ENCODE assay signal across 34 mouse cellular contexts in the genomic region with DNA sequence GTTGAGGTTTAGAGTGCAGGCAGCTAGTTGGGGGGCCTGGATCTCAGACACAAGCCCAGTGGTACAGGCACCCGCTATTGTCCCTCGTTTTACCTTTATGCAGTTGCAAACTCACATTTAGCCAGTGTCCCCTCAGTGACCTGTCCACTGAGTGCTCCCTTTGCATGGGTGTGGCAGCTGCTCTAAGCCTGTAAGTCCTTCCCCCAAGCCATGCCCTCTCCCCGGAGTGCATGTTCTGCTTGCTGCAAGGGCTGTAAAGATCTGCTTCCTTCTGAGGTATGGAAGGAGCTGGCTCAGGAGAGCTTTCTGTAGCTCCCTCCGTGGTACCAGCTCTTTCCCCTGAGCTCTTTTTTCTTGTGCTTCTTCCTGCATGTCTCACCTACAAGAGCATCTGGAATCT. TPM values are rescaled to one million over a fixed set of nuclear protein-coding genes. Genes with fewer than 3 reads are reported as not detected.
DNase-seq lines count a peak whose midpoint lies in the region; ATAC-seq and TF ChIP-seq lines count a peak whose summit lies in the region.
"Had no signal": no experiment of that assay in that cellular context is flagged by ENCODE, and none has a peak within 500 bp of the region (broad histone marks: within the 10 kb centered on the region; RNA-seq: fewer than 3 reads in every experiment).

No protein-coding gene starts in this region.

- no peak overlapping the region for H3K27ac ChIP-seq in liver, embryonic 15.5 days (replicated peaks)
- H3K27ac ChIP-seq in liver, embryonic 12.5 days, result no peak overlapping the region
- peak overlapping the region; percentile 78 for H3K27ac ChIP-seq in bone marrow, adult 2 months (ENCODE audit: control insufficient read depth, insufficient read depth, low read depth, low read length, poor library complexity)
- no peak overlapping the region for H3K27ac ChIP-seq in forebrain, embryonic 14.5 days (ENCODE audit: low read depth, low read length)
- H3K27ac ChIP-seq: embryonic facial prominence, embryonic 12.5 days; forebrain, embryonic 12.5 days; kidney, embryonic 15.5 days; lung, embryonic 15.5 days; midbrain, embryonic 15.5 days had no signal

- WGBS in liver, embryonic 15.5 days (ENCODE audit: insufficient replicate concordance), result 49% methylated on average over 4 of the region's 4 CpGs
- WGBS in liver, embryonic 12.5 days (ENCODE audit: insufficient replicate concordance), result 54% methylated on average over 4 of the region's 4 CpGs
- 42% methylated on average over 4 of the region's 4 CpGs for WGBS in bone marrow, adult 2 months
- 81% methylated on average over 4 of the region's 4 CpGs for WGBS in forebrain, embryonic 14.5 days

- 0 out of 2 replicates have a peak overlapping the region, but pooled peaks have one; percentile 15 for H3K4me2 ChIP-seq in liver, embryonic 15.5 days
- no peak overlapping the region for H3K4me2 ChIP-seq in liver, embryonic 12.5 days
- no peak overlapping the region for H3K4me2 ChIP-seq in forebrain, embryonic 14.5 days (ENCODE audit: low read length)
- H3K4me2 ChIP-seq: embryonic facial prominence, embryonic 12.5 days; forebrain, embryonic 12.5 days; heart, embryonic 12.5 days; kidney, embryonic 15.5 days; lung, embryonic 15.5 days; midbrain, embryonic 15.5 days had no signal

- no peak for ATAC-seq in liver, embryonic 15.5 days (ENCODE audit: insufficient read depth)
- no peak for ATAC-seq in liver, embryonic 12.5 days
- peak; percentile 61 for ATAC-seq in megakaryocyte, adult 5-6 weeks (ENCODE audit: poor library complexity, severe bottlenecking)
- ATAC-seq in forebrain, embryonic 14.5 days, result no peak
- ATAC-seq: activated CD4-positive, CD25-positive, alpha-beta regulatory T cell, adult 4 months; intestine, postnatal 0 days; midbrain, embryonic 15.5 days had no signal

- H3K9me3 ChIP-seq in liver, embryonic 15.5 days (replicated peaks), result no peaks in the 10 kb centered on the region
- no peaks in the 10 kb centered on the region for H3K9me3 ChIP-seq in liver, embryonic 12.5 days (replicated peaks)
- H3K9me3 ChIP-seq in forebrain, embryonic 14.5 days (replicated peaks; ENCODE audit: control insufficient read depth, low read length), result no peaks in the 10 kb centered on the region
- H3K9me3 ChIP-seq: embryonic facial prominence, embryonic 12.5 days; forebrain, embryonic 12.5 days; heart, embryonic 12.5 days; kidney, embryonic 15.5 days; lung, embryonic 15.5 days; midbrain, embryonic 15.5 days had no signal

- peak overlapping the region; percentile 18 for H3K4me3 ChIP-seq in liver, embryonic 15.5 days (replicated peaks)
- H3K4me3 ChIP-seq in liver, embryonic 12.5 days, result no peak overlapping the region
- H3K4me3 ChIP-seq in bone marrow, adult 2 months (replicated peaks; ENCODE audit: control insufficient read depth, low read depth, low read length), result peak overlapping the region; percentile 80
- H3K4me3 ChIP-seq in forebrain, embryonic 14.5 days (ENCODE audit: low read depth, low read length), result no peak overlapping the region
- H3K4me3 ChIP-seq: embryonic facial prominence, embryonic 12.5 days; erythroblast, embryonic 14.5 days; forebrain, embryonic 12.5 days; heart, embryonic 12.5 days; kidney, embryonic 15.5 days; lung, embryonic 15.5 days; midbrain, embryonic 15.5 days had no signal

- TF ChIP-seq POLR2A in bone marrow, adult 2 months (IDR thresholded peaks at IDR 0.05; ENCODE audit: borderline replicate concordance, control insufficient read depth, low read depth, low read length), result no peak

- H3K36me3 ChIP-seq in liver, embryonic 15.5 days (replicated peaks), result no peaks in the 10 kb centered on the region
- no peaks in the 10 kb centered on the region for H3K36me3 ChIP-seq in liver, embryonic 12.5 days
- H3K36me3 ChIP-seq in forebrain, embryonic 14.5 days (ENCODE audit: control insufficient read depth, insufficient read depth, low read length), result no peaks in the 10 kb centered on the region
- H3K36me3 ChIP-seq: embryonic facial prominence, embryonic 12.5 days; forebrain, embryonic 12.5 days; heart, embryonic 12.5 days; kidney, embryonic 15.5 days; lung, embryonic 15.5 days; midbrain, embryonic 15.5 days had no signal

- no peak for TF ChIP-seq CTCF in bone marrow, adult 2 months (IDR thresholded peaks at IDR 0.05; ENCODE audit: control insufficient read depth, insufficient read depth, low read length)

- peak; percentile 25 for DNase-seq in 3134 (ENCODE audit: extremely low read depth, insufficient read length, low spot score)
- no peak for DNase-seq in right cerebral cortex, adult 2 months (ENCODE audit: low spot score in 2 of 2)
- no peak for DNase-seq in adrenal gland, postnatal 4 days (ENCODE audit: low spot score in 2 of 2)
- no peak for DNase-seq in forebrain, embryonic 14.5 days (ENCODE audit: low spot score)
- DNase-seq: adrenal gland, adult 8-10 months; cerebellum, postnatal 14 days; heart, postnatal 10 days; kidney, postnatal 36 days; layer of hippocampus, postnatal 36 days; right cerebral cortex, adult 18-20 months; spleen, adult 18-20 months had no signal

- peaks cover 6% of the 10 kb centered on the region for H3K4me1 ChIP-seq in liver, embryonic 15.5 days (replicated peaks)
- H3K4me1 ChIP-seq in liver, embryonic 12.5 days, result 0 out of 2 replicates have a peak, but pooled peaks cover 7% of the 10 kb centered on the region
- peaks cover 4% of the 10 kb centered on the region; the same call in 1 of the 2 replicates for H3K4me1 ChIP-seq in bone marrow, adult 2 months (ENCODE audit: control insufficient read depth, insufficient read depth, low read length)
- no peaks in the 10 kb centered on the region for H3K4me1 ChIP-seq in forebrain, embryonic 14.5 days (ENCODE audit: control insufficient read depth, insufficient read depth, low read length)
- H3K4me1 ChIP-seq: embryonic facial prominence, embryonic 12.5 days; forebrain, embryonic 12.5 days; kidney, embryonic 15.5 days; lung, embryonic 15.5 days; midbrain, embryonic 15.5 days had no signal

- H3K9ac ChIP-seq in liver, embryonic 15.5 days, result no peak overlapping the region
- no peak overlapping the region for H3K9ac ChIP-seq in liver, embryonic 12.5 days
- H3K9ac ChIP-seq in forebrain, embryonic 14.5 days (ENCODE audit: low read length), result no peak overlapping the region
- H3K9ac ChIP-seq: embryonic facial prominence, embryonic 12.5 days; forebrain, embryonic 12.5 days; heart, embryonic 12.5 days; kidney, embryonic 15.5 days; lung, embryonic 15.5 days; midbrain, embryonic 15.5 days had no signal

- H3K27me3 ChIP-seq in liver, embryonic 15.5 days, result no peaks in the 10 kb centered on the region
- H3K27me3 ChIP-seq in liver, embryonic 12.5 days (replicated peaks), result 0 out of 2 replicates have a peak, but pooled peaks cover 4% of the 10 kb centered on the region
- H3K27me3 ChIP-seq in forebrain, embryonic 14.5 days (replicated peaks; ENCODE audit: control insufficient read depth, insufficient read depth, low read length), result no peaks in the 10 kb centered on the region
- H3K27me3 ChIP-seq: embryonic facial prominence, embryonic 12.5 days; forebrain, embryonic 12.5 days; heart, embryonic 12.5 days; kidney, embryonic 15.5 days; lung, embryonic 15.5 days; midbrain, embryonic 15.5 days had no signal

RNA-seq across cellular contexts. Expression of a gene that starts 0.6 kb away (rescaled TPM):
- 1.3 and 1.5 TPM in 2 replicates for polyA plus RNA-seq in liver, embryonic 15.5 days (2015; fragmentation: Nextera tagmentation; extraction: Ambion mirVana)
- 0.39 and 0.67 TPM in 2 replicates for polyA plus RNA-seq in liver, embryonic 12.5 days (2016; fragmentation: Nextera tagmentation; extraction: Ambion mirVana)
- 3.1 and 17.5 TPM in 2 replicates for polyA plus RNA-seq in bone marrow, adult 2 months (2011; ENCODE audit: insufficient read depth, insufficient read length, low replicate concordance, missing spikeins)
- 107 TPM in 2 replicates for total RNA-seq in megakaryocyte, adult 5-6 weeks (2015)
- 82.9 and 97.3 TPM in 2 replicates for total RNA-seq in megakaryocyte, adult 5-6 weeks (2017)
- under 1 TPM; 0.73 to 0.76 TPM for total RNA-seq in adrenal gland, postnatal 4 days (2021)
- 0.07 TPM in 1 of 2 replicates, not detected in the other for polyA plus RNA-seq in forebrain, embryonic 14.5 days (2014; fragmentation: Nextera tagmentation; extraction: Ambion mirVana)
- total RNA-seq: layer of hippocampus, postnatal 36 days; left cerebral cortex, postnatal 14 days; MEL had no signal
- polyA plus RNA-seq: erythroblast, embryonic 14.5 days; forebrain, embryonic 12.5 days; midbrain, embryonic 15.5 days; neural tube, embryonic 14.5 days had no signal

RNA-seq across cellular contexts. Expression of a gene that starts 35.4 kb away (rescaled TPM):
- not detected in 2 replicates for polyA plus RNA-seq in liver, embryonic 15.5 days (2015; fragmentation: Nextera tagmentation; extraction: Ambion mirVana)
- polyA plus RNA-seq in liver, embryonic 12.5 days (2016; fragmentation: Nextera tagmentation; extraction: Ambion mirVana), result not detected in 2 replicates
- 4.0 and 12.7 TPM in 2 replicates for polyA plus RNA-seq in bone marrow, adult 2 months (2011; ENCODE audit: insufficient read depth, insufficient read length, low replicate concordance, missing spikeins)
- total RNA-seq in megakaryocyte, adult 5-6 weeks (2015), result 8.6 and 13.3 TPM in 2 replicates
- total RNA-seq in megakaryocyte, adult 5-6 weeks (2017), result 1.3 and 3.1 TPM in 2 replicates
- total RNA-seq in adrenal gland, postnatal 4 days (2021), result not detected
- not detected in 2 replicates for polyA plus RNA-seq in forebrain, embryonic 14.5 days (2014; fragmentation: Nextera tagmentation; extraction: Ambion mirVana)
- total RNA-seq: adrenal gland, adult 8-10 months; gastrocnemius, adult 8-10 months; granulocyte monocyte progenitor cell, adult 5-6 weeks; heart, postnatal 10 days; layer of hippocampus, adult 8-10 months; layer of hippocampus, postnatal 36 days; left cerebral cortex, postnatal 14 days; MEL had no signal
- polyA plus RNA-seq: activated CD4-positive, CD25-positive, alpha-beta regulatory T cell, adult 4 months; C2C12; embryonic facial prominence, embryonic 12.5 days; erythroblast, embryonic 14.5 days; forebrain, embryonic 12.5 days; heart, embryonic 12.5 days; hindbrain, embryonic 11.5 days; intestine, postnatal 0 days; kidney, embryonic 15.5 days; limb, embryonic 14.5 days; lung, embryonic 15.5 days; midbrain, embryonic 15.5 days; neural tube, embryonic 14.5 days; testis, adult 2 months had no signal

RNA-seq across cellular contexts. Expression of a gene that starts 43.8 kb away (rescaled TPM):
- polyA plus RNA-seq in liver, embryonic 15.5 days (2015; fragmentation: Nextera tagmentation; extraction: Ambion mirVana), result 7.3 and 7.8 TPM in 2 replicates
- polyA plus RNA-seq in liver, embryonic 12.5 days (2016; fragmentation: Nextera tagmentation; extraction: Ambion mirVana), result 3.7 and 4.6 TPM in 2 replicates
- polyA plus RNA-seq in bone marrow, adult 2 months (2011; ENCODE audit: insufficient read depth, insufficient read length, low replicate concordance, missing spikeins), result 4.7 and 15.1 TPM in 2 replicates
- total RNA-seq in megakaryocyte, adult 5-6 weeks (2015), result 38.1 and 38.5 TPM in 2 replicates
- 71.1 and 83.8 TPM in 2 replicates for total RNA-seq in megakaryocyte, adult 5-6 weeks (2017)
- 1 to 10 TPM; 1.9 to 3.3 TPM for total RNA-seq in adrenal gland, postnatal 4 days (2021)
- 0.73 and 1.0 TPM in 2 replicates for polyA plus RNA-seq in forebrain, embryonic 14.5 days (2014; fragmentation: Nextera tagmentation; extraction: Ambion mirVana)
- total RNA-seq: MEL had no signal
- polyA plus RNA-seq: erythroblast, embryonic 14.5 days had no signal

RNA-seq across cellular contexts. Expression of a gene that starts 56.1 kb away (rescaled TPM):
- 1.2 and 1.3 TPM in 2 replicates for polyA plus RNA-seq in liver, embryonic 15.5 days (2015; fragmentation: Nextera tagmentation; extraction: Ambion mirVana)
- 0.48 and 0.67 TPM in 2 replicates for polyA plus RNA-seq in liver, embryonic 12.5 days (2016; fragmentation: Nextera tagmentation; extraction: Ambion mirVana)
- 5.2 and 10.5 TPM in 2 replicates for polyA plus RNA-seq in bone marrow, adult 2 months (2011; ENCODE audit: insufficient read depth, insufficient read length, low replicate concordance, missing spikeins)
- 28.7 and 33.7 TPM in 2 replicates for total RNA-seq in megakaryocyte, adult 5-6 weeks (2015)
- total RNA-seq in megakaryocyte, adult 5-6 weeks (2017), result 28.9 and 30.5 TPM in 2 replicates
- under 1 TPM; 0.42 to 0.54 TPM for total RNA-seq in adrenal gland, postnatal 4 days (2021)
- polyA plus RNA-seq in forebrain, embryonic 14.5 days (2014; fragmentation: Nextera tagmentation; extraction: Ambion mirVana), result not detected in 2 replicates
- total RNA-seq: left cerebral cortex, postnatal 14 days; MEL had no signal
- polyA plus RNA-seq: C2C12; embryonic facial prominence, embryonic 12.5 days; erythroblast, embryonic 14.5 days; heart, embryonic 12.5 days; neural tube, embryonic 14.5 days had no signal

Comparison
In these comparisons a context has a peak if more than half of its experiments do, and no peak if none do; other contexts are left out.
1. H3K4me3 ChIP-seq: peak in liver, embryonic 15.5 days (single experiment) and bone marrow, adult 2 months (single experiment); none in liver, embryonic 12.5 days (single experiment) and forebrain, embryonic 14.5 days (single experiment).